Mouse (Mus musculus) heart, postnatal 25 days (tissue): ENCODE data around the gene Adamts9. TPM values are rescaled to one million over a fixed set of nuclear protein-coding genes. Genes with fewer than 3 reads are reported as not detected.

Experiments
- DNase-seq: peaks from one replicate; pipeline ENCODE4 v3.0.0; 2022; ENCODE audit warnings: low spot score
- intact Hi-C: fragments of 180-260 bp; cut with DNase I; formaldehyde crosslinking; loops from one replicate; pipeline ENCODE4 v1.15.1; 2025
- total RNA-seq, 2 experiments: library from RNA; stranded (reverse); gene quantifications; 2 replicates each; pipeline ENCODE4 v1.2.3; 2021

The Adamts9 gene
- 10 to 100 TPM; 20.4 to 21.7 TPM for total RNA-seq

- peak; percentile 87 for DNase-seq
- intact Hi-C loops: loop anchor here (2.0 to 5.0 kb wide), 9 partner anchors 22 to 599 kb away; no protein-coding TSS in a partner anchor
These were observed at the start of gene Adamts9 for GRCm38 (mm10) chr6:92943057-92943781. Gene Adamts9 (minus strand): TSS chr6:92943492.

- DNase-seq: no peak
- intact Hi-C loops: no loop called here
These were observed 48.3 kb upstream of the Adamts9 start for GRCm38 (mm10) chr6:92991616-92992015.

GRCm38 (mm10) chr6:92988620-92988998 is 45.3 kb upstream of the Adamts9 start:
- intact Hi-C loops: loop anchor here (2.0 to 5.0 kb wide), 2 partner anchors 46 to 79 kb away; partner anchors contain the start of gene Adamts9

GRCm38 (mm10) chr6:92987846-92988619 is 44.7 kb upstream of the Adamts9 start:
- DNase-seq: peak; percentile 14
- intact Hi-C loops: loop anchor here (2.0 to 5.0 kb wide), 3 partner anchors 19 to 79 kb away; partner anchors contain the start of gene Adamts9

More at GRCm38 (mm10) chr6:92988620-92988998, 45.3 kb upstream of the Adamts9 start:
- no peak for DNase-seq

GRCm38 (mm10) chr6:92987366-92987765 is 44.1 kb upstream of the Adamts9 start:
- DNase-seq: no peak
- intact Hi-C loops: loop anchor here (2.0 to 5.0 kb wide), 2 partner anchors 19 to 80 kb away; no protein-coding TSS in a partner anchor

GRCm38 (mm10) chr6:92983421-92983820 is 40.1 kb upstream of the Adamts9 start:
- intact Hi-C loops: no loop called here
- no peak for DNase-seq

- intact Hi-C loops: no loop called here
- DNase-seq: no peak
These were observed 38.3 kb upstream of the Adamts9 start for GRCm38 (mm10) chr6:92981451-92982186.

GRCm38 (mm10) chr6:92973340-92973739 is 30.0 kb upstream of the Adamts9 start:
- intact Hi-C loops: no loop called here
- DNase-seq: no peak

- intact Hi-C loops: loop anchor here (2.0 kb wide), 1 partner anchor 18 kb away; no protein-coding TSS in a partner anchor
- DNase-seq: no peak
These were observed 25.4 kb upstream of the Adamts9 start for GRCm38 (mm10) chr6:92968718-92969117.

- intact Hi-C loops: loop anchor here (2.0 kb wide), 1 partner anchor 19 kb away; no protein-coding TSS in a partner anchor
- DNase-seq: no peak
These were observed 24.9 kb upstream of the Adamts9 start for GRCm38 (mm10) chr6:92968216-92968615.

- intact Hi-C loops: no loop called here
- no peak for DNase-seq
These were observed 19.7 kb upstream of the Adamts9 start for GRCm38 (mm10) chr6:92962966-92963365.

GRCm38 (mm10) chr6:92960997-92961396 is 17.7 kb upstream of the Adamts9 start:
- no peak for DNase-seq
- intact Hi-C loops: no loop called here

- DNase-seq: no peak
- intact Hi-C loops: no loop called here
These were observed 16.1 kb upstream of the Adamts9 start for GRCm38 (mm10) chr6:92959416-92959815.

- no peak for DNase-seq
- intact Hi-C loops: no loop called here
These were observed 4.2 kb upstream of the Adamts9 start for GRCm38 (mm10) chr6:92947337-92948042.

GRCm38 (mm10) chr6:92944711-92945110 is 1.4 kb upstream of the Adamts9 start:
- intact Hi-C loops: loop anchor here (5.0 kb wide), 4 partner anchors 208 to 598 kb away; no protein-coding TSS in a partner anchor
- DNase-seq: no peak

- no peak for DNase-seq
These were observed 875 bp upstream of the Adamts9 start for GRCm38 (mm10) chr6:92944048-92944685.

GRCm38 (mm10) chr6:92941756-92942420 is 1.4 kb downstream of the Adamts9 start:
- intact Hi-C loops: loop anchor here (2.0 to 5.0 kb wide), 12 partner anchors 23 to 600 kb away; partner anchors contain the start of gene Gm15737
- DNase-seq: no peak

More at GRCm38 (mm10) chr6:92944048-92944685, 875 bp upstream of the Adamts9 start:
- intact Hi-C loops: loop anchor here (5.0 kb wide), 4 partner anchors 208 to 598 kb away; no protein-coding TSS in a partner anchor

- peak; percentile 87 for DNase-seq
- intact Hi-C loops: loop anchor here (2.0 to 5.0 kb wide), 7 partner anchors 33 to 601 kb away; partner anchors contain the start of gene Gm15737
These were observed 2.0 kb downstream of the Adamts9 start for GRCm38 (mm10) chr6:92941281-92941731.
